Mouse (Mus musculus) cerebral cortex, adult 2 months (tissue): ENCODE results near the gene Fam149a.

Experiments used
- WGBS: fragments of 180-500 bp; shearing (Covaris S2); methylation state at CpG from one replicate; pipeline ENCODE4 v1.1.7; 2018; 5-methylcytosine and 5-hydroxymethylcytosine counted together

The Fam149a gene

DNA sequence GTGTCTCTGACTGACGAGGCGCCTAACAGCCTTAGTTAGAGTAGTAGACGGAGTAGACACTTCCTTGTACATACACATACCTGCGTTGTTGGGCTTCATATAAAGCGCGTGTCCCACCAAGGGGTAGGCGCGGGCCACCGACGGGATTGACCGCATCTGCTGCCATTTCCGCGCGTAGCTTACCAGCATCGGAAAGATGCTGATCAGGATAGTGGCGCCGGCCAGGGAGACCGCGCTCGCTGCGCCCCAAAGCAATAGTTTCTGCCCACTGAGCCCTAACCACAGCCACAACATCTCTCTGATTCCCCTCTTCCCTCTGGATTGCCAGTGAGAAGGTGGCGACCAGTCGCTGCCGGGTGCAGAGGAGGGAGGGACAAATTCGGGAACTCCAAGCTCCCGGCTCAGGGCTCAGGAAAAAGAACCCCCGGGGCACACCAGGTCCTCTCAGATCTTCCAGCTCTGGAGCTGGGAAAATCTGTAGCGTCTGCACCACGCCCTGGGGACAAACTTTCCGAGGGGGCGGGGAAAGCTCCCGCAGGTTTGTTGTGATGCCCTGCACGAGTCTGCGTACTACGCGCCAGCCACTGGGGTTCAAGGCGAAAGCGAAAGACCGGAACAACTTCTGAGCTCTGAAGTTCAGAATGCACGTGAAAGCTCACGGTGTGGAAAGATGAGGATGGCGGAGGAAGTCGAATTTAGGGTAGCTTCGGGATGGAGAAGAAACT, 49.2 kb downstream of the Fam149a start, which contains the start of gene Cyp4v3:
Gene Cyp4v3, minus strand, starts transcription at position 532 of the 725 bp plus-strand sequence.
- whole genome bisulfite sequencing: 3% methylated on average over 44 of the region's 44 CpGs

DNA sequence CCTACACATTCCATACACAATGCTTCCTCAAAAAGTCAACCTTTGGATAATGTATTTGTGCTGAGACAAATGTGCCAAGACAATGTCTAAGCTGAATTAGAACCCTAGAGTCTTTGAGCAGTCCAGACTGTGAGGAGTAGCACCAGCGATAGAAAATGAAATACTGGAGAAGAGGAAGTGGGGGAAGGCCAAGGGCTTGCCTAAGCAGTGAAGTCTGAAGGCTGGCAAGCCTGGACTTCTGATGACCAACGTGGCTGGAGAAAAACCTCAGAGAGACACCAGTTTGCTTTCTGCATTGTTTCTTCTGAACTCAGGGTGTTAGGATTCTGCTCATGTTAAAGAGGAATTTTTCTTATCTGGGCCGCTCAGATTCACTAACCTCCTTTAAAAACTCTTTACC, 51.2 kb downstream of the Fam149a start:
- 84% methylated on average over 3 of the region's 3 CpGs for WGBS

DNA sequence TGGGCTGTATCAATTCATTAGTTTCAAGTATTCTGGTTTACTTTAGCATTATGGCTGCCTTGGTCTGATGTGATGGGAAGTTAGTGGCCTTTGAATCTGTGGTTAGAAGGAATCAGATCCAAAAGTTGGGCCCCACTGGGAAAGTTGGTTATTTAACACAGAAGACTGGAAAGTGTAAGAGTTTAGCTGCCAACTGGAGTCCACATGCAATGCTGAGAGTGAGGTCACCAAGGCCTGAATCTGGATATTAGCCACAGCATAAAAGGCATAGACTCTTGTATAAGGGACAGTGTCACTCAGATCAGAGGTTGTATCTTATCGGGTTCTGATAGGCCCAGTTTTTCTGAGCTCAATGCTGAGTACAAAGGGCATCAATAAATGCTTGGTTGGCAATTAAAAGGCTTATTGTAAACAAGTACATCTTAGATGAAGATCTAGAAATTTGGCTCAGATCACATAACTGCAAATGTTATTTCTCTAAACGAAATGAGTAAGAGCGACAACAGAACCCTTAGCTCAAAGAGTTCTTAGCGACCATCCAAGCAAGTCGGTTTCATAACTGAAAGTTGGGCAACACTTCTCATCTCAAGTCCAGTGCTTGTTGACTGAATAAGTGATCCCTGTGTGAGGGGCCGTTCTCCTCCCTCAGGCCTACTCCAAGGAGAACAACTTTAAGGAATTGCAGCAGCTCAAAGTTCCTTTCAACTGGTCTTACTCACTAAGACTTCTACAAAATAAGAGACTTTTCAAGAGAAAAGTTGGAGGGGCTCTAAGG, 52.7 kb downstream of the Fam149a start:
- WGBS: 90% methylated on average over 6 of the region's 6 CpGs

DNA sequence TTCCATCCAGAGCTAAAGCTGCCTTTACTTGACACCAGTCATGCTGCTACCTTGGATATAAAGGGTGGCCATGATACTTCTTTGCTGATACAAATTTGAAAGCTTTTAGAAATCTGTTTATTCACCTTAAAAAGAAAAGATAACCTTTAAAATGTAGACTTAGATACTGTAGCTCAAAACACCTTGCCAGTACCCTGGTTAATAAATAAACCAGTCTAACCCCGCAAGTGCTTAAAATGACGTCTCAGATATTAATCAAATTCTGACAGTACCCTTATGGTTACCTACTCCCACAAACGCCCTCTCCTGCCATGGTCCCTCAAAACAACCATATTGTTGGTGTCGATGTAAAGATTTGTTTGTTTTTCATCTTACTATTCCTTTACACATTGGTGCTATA, 57.9 kb downstream of the Fam149a start:
- 92% methylated on average over 4 of the region's 4 CpGs for WGBS

DNA sequence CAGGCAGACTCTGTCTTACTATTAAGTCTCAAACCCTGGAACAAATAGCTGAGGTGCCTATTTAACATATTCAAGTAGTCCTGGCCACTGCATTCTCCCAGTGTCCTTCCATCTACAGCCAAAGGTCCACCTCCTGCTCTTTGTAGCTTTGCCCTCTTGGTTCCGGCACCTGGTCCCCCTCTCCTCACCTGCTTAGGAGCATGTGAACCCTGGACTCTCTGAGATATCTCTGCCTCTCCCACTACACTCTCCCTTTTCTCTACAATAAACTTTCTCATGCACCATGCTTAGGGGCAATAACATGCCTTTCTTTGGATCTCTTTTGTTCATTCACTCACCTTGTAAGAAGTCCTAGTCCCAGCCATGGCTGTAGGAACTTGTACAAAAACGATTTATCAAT, 60.7 kb downstream of the Fam149a start:
- 90% methylated on average over 2 of the region's 2 CpGs for WGBS

DNA sequence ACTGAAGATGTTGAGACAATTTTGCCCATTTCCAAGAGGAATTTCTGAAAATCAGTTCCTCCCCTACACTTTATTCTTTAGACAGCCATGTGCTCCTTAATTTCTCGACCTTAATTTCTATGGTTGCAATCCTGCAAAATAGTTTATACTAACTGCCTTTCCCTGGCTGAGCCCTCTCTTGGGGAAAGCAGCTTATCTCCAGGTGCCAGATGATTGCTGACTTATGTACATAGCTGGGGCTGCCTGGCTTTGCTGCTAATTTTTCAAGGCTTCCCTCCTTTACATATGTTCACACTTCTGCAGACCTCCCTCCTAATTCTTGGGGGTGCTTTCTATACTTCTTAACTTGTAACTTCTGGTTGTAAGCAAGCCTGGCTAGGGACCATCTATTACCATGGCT, 61.2 kb downstream of the Fam149a start:
- 88% methylated on average over 1 of the region's 1 CpGs for WGBS

DNA sequence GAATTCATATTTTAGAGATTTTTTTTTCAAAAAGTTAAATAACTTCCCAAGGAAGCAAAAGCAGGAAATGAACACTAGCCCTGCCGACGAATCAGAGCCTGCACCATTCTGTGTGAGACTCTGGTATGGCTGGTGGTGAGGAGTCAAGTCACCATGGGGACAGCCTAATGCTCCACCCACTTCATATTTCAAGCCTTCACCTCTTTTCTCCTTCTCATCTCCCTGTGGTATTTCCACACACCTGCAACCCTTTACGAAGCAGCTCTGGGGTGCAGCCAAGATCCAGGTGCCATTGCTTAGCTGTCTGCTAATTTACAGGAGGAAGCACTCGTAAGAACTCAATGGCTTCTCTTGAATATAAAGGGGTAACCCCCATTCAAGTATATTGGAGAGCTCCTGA, 71.1 kb downstream of the Fam149a start:
- WGBS: 86% methylated on average over 4 of the region's 4 CpGs

DNA sequence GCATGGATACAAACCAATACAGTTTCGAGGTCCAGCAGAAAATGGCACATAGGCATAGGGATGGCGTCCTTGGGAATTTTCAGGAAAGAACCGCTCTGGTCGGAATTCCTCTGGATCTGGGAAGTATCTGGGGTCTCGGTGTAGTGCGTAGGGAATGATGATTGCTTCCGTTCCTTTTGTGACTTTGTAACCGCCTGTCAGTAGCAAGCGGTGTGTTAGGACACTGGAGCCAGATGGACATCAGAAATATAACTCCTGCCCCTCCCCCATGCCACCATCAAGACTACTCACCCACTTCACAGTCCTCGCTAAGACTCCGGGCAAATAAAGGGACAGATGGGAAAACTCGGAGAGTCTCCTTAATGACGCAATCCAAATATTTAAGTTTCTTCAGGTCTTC, 73.7 kb downstream of the Fam149a start, which contains the start of gene Gm45753:
Gene Gm45753, minus strand, starts transcription at position 101 of the 400 bp plus-strand sequence.
- WGBS: 94% methylated on average over 13 of the region's 13 CpGs

DNA sequence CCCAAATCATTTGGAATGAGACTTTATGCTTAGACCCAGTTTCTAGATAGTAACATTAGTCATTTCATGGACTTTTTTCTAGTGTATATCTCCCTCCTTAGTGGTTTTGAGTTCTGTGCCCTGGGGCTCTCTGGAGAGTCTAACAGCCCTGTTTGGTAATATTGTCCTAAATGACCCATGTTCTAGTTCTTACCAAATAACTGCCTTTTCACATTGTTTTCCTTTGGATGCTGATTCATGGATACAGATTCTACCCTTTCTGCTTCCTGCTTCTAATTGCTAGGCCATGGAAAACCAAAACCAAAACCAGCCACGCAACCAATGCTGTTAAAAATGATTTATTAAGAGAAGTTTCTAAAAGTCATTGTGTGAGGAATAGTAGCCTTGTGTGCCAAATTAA, 76.6 kb downstream of the Fam149a start:
- 92% methylated on average over 1 of the region's 1 CpGs for WGBS

DNA sequence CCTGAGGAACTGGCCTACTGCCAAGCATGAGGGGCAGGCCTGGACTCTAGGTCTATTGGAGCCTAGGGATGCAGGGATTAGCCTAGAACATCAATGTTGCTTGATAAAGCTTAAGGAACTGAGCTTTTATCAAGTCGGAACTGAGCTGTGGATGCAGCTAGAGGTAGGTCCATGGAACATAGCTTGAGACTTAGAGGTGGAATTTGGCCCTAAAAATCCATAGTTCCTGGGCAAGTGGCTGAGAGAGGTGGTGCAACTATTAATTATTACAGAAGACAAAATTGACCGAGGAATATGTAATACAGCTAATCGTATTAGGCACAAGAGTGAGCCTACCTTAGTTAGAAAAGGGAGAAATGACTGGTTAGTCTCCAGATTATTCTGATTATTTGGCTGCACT, 77.7 kb downstream of the Fam149a start:
- 87% methylated on average over 3 of the region's 3 CpGs for WGBS

DNA sequence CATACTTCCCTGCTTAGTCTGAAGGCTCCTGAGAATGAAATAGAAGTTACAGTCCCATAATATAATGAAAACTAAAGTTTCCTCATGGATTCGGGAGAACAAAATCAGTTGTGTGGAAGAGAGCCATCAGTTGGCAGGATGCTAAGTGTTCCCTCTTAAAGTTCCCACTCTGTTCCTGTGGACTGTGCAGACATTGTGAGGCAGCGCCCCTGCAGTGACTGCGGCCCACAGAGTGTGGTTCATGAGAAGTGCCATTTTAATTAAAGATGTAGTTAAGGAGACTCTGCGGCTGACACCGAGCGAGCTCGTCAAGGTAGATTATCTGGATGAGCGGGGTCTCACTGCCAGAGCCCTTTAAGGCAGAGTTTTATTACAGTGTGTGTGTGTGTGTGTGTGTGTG, 79.7 kb downstream of the Fam149a start:
- 46% methylated on average over 8 of the region's 8 CpGs for WGBS

DNA sequence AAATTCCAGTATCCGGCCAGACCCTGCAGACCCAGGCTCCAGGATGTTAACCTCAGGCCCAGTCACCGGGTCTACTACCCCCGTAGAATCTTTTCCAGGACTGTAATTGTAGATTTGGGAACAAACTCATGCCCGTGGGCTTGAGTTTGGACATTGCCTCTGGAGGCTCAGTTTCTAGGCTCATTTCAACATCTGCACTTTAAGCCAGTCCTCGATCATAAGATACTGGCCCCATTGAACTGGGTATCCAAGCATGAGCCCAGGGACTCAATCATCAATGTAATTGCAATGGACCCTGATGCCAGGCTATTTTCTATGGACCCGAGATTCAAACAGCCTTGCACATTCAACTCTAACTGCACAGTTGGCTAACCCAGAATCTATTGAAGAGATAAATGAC, 86.8 kb downstream of the Fam149a start:
- 92% methylated on average over 6 of the region's 6 CpGs for WGBS

DNA sequence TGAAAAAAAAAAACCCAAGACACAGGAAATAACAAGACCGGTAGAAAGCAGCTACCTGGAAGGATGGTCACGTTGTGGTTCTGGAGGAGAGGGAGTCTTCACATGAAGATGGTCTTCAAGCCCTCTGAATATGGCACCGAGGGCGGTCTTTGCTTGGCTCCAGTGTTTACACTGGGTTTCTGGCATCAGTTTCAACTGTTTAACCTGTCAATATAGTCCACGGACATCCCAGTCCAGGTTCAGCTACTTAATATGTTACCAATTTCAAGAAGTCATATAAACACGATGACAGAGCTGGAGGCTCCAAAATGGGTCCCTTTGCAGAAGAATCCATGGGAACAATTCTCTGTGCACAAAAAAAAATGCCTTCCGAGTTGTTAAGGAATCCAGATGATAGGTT, 87.4 kb downstream of the Fam149a start, which contains the start of gene Klkb1:
Gene Klkb1, minus strand, starts transcription at position 173 of the 400 bp plus-strand sequence.
- WGBS: 90% methylated on average over 7 of the region's 7 CpGs

DNA sequence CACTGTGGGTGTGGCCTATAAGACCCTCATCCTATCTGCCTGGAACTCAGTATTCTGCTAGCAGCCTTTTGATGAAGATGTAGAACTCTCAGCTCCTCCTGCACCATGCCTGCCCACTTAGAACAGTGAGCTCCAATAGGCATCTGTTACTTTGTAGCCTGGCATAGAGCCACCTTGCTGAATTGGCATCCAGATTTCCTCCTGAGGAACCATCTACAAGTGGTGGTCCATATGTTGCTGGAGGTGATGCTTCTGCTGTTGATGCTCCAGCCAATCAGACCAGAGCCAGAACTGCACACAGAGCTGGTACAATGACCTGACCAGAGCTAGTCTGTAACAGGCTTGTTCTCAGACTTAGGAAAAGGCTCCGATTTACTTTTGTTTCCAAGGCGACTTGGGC, 90.3 kb downstream of the Fam149a start:
- WGBS: 54% methylated on average over 2 of the region's 2 CpGs
